Mouse (Mus musculus) liver, embryonic 16.5 days (tissue): ENCODE results near the gene Ugcg. TPM values are rescaled to one million over a fixed set of nuclear protein-coding genes. Genes with fewer than 3 reads are reported as not detected.

Source experiments
- ATAC-seq: fragments of 200-750 bp; cut with Nextera tagmentation; 2 replicates; pipeline ENCODE4 v1.8.0; 2017; ENCODE audit warnings: low read depth, mild to moderate bottlenecking, moderate number of reproducible peaks, moderate library complexity
- H3K27ac ChIP-seq: fragments of 300-500 bp; sonication (generic); 2 replicates; pipeline ENCODE4 v1.5.1; 2014; ENCODE audit warnings: mild to moderate bottlenecking, low read length
- H3K27me3 ChIP-seq: fragments of 300-500 bp; sonication (generic); 2 replicates; pipeline ENCODE4 v1.6.1; 2014; ENCODE audit warnings: low read depth, low read length, mixed read lengths; ENCODE audit not compliant: control insufficient read depth, insufficient read depth
- H3K36me3 ChIP-seq: fragments of 300-500 bp; sonication (generic); 2 replicates; pipeline ENCODE4 v1.6.1; 2014; ENCODE audit warnings: mild to moderate bottlenecking; ENCODE audit not compliant: control insufficient read depth, insufficient read depth
- H3K4me1 ChIP-seq: fragments of 300-500 bp; sonication (generic); 2 replicates; pipeline ENCODE4 v1.6.1; 2014; ENCODE audit warnings: low read depth, low read length, mixed read lengths; ENCODE audit not compliant: control insufficient read depth
- H3K4me2 ChIP-seq: fragments of 300-500 bp; sonication (generic); 2 replicates; pipeline ENCODE4 v1.6.1; 2014; ENCODE audit warnings: low read depth, low read length, mixed read lengths
- H3K4me3 ChIP-seq: fragments of 300-500 bp; sonication (generic); 2 replicates; pipeline ENCODE4 v1.5.1; 2014; ENCODE audit warnings: low read depth, mild to moderate bottlenecking, low read length
- H3K9ac ChIP-seq: fragments of 300-500 bp; sonication (generic); 2 replicates; pipeline ENCODE4 v1.6.1; 2014; ENCODE audit warnings: low read depth, low read length
- H3K9me3 ChIP-seq: fragments of 300-500 bp; sonication (generic); replicated peaks from 2 replicates; pipeline ENCODE4 v1.6.1; 2016; ENCODE audit warnings: low read length; ENCODE audit not compliant: control insufficient read depth
- WGBS: fragments of 180-500 bp; shearing (Covaris S2); extraction: QIAGEN DNeasy Blood & Tissue Kit; methylation state at CpG from one replicate; pipeline ENCODE4 v1.1.7; 2014; ENCODE audit not compliant: insufficient replicate concordance; 5-methylcytosine and 5-hydroxymethylcytosine counted together
- polyA plus RNA-seq: library from polyadenylated mRNA; unstranded; fragments of >200 nt; fragmentation: Nextera tagmentation; extraction: Ambion mirVana; gene quantifications from 2 replicates; pipeline ENCODE4 v1.2.1, GENCODE M21; 2015

Gene Ugcg
- polyA plus RNA-seq, 1 experiment from 2014 or later: 4.6 TPM

- Histone ChIP-seq H3K9ac (no peak overlapping the region), H3K4me3 (no peak overlapping the region), H3K4me1 (no peaks in the 10 kb centered on the region; the same call in 1 of the 2 replicates), H3K9me3 (no peaks in the 10 kb centered on the region), H3K27me3 (no peaks in the 10 kb centered on the region), H3K4me2 (no peak overlapping the region), H3K36me3 (peaks cover 11% of the 10 kb centered on the region), H3K27ac (no peak overlapping the region)
- WGBS: 69% methylated on average over 4 of the region's 4 CpGs
- ATAC-seq: no peak
These were observed 35.8 kb downstream of the Ugcg start for GRCm38 (mm10) chr4:59224889-59225288.

GRCm38 (mm10) chr4:59227047-59227446 is 38.0 kb downstream of the Ugcg start:
- WGBS: 81% methylated on average over 9 of the region's 9 CpGs
- ATAC-seq: no peak

DNA sequence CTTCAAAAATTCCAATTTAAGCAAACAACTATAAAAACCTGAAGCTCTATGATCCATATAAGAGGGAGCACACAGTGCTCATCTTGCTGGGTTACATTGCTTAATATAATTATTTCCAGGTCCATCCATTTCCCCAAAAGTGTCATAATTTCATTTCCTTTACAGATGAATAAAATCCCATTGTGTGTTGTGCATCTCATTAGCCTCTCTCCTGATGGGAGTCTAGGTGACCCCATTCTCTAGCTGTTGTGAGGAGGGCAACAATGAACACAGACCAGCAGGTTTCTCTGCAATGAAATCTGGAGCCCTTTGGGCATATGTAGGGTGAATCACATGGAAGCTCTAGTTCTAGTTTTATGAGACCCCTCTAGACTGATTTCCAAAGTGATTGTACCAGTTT is 39.9 kb downstream of the Ugcg start:
- Histone ChIP-seq H3K36me3 (no peaks in the 10 kb centered on the region), H3K4me1 (peaks cover 4% of the 10 kb centered on the region), H3K9me3 (no peaks in the 10 kb centered on the region), H3K4me2 (no peak overlapping the region), H3K27me3 (no peaks in the 10 kb centered on the region), H3K4me3 (no peak overlapping the region), H3K27ac (no peak overlapping the region), H3K9ac (no peak overlapping the region)
- ATAC-seq: no peak

More at GRCm38 (mm10) chr4:59227047-59227446, 38.0 kb downstream of the Ugcg start:
- peaks cover 4% of the 10 kb centered on the region for H3K36me3 ChIP-seq
- H3K9ac ChIP-seq: no peak overlapping the region
- no peaks in the 10 kb centered on the region for H3K27me3 ChIP-seq
- no peaks in the 10 kb centered on the region for H3K9me3 ChIP-seq
- H3K4me2 ChIP-seq: no peak overlapping the region
- no peak overlapping the region for H3K4me3 ChIP-seq
- H3K4me1 ChIP-seq: no peaks in the 10 kb centered on the region; the same call in 1 of the 2 replicates
- H3K27ac ChIP-seq: no peak overlapping the region

GRCm38 (mm10) chr4:59231266-59232055 is 42.4 kb downstream of the Ugcg start:
- Histone ChIP-seq H3K9me3 (no peaks in the 10 kb centered on the region), H3K4me3 (no peak overlapping the region), H3K4me1 (peaks cover 16% of the 10 kb centered on the region), H3K36me3 (no peaks in the 10 kb centered on the region), H3K27ac (no peak overlapping the region), H3K27me3 (no peaks in the 10 kb centered on the region), H3K4me2 (no peak overlapping the region), H3K9ac (no peak overlapping the region)
- no peak for ATAC-seq
- WGBS: 64% methylated on average over 6 of the region's 6 CpGs

DNA sequence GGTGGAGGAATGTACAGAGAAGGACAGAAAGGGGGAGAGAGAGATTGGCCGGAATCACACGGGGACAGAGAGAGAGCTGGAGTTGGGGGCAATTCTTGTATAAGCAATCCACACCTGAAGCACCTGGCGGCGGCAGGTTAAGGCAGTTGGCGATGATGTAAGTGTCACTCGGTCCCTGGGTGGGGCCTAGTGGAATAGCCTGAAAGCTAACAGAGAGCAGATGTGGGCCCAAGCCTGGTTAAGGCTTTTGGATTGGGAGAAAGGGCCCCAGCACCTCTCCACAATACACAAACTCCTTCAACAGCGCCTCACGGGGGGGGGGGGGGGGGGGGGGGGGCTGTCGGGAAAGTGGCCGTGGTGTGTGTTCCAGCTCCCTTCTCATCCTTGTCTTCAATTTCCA is 45.0 kb downstream of the Ugcg start:
- Histone ChIP-seq H3K27me3 (no peaks in the 10 kb centered on the region), H3K9me3 (no peaks in the 10 kb centered on the region), H3K9ac (peak overlapping the region; percentile 8; the same call in 1 of the 2 replicates), H3K36me3 (no peaks in the 10 kb centered on the region), H3K4me1 (peaks cover 19% of the 10 kb centered on the region), H3K4me3 (no peak overlapping the region; the same call in 1 of the 2 replicates), H3K27ac (peak overlapping the region; percentile 72), H3K4me2 (peak overlapping the region; percentile 46)
- peak; percentile 65; the same call in 1 of the 2 replicates for ATAC-seq
- 48% methylated on average over 8 of the region's 10 CpGs for WGBS

DNA sequence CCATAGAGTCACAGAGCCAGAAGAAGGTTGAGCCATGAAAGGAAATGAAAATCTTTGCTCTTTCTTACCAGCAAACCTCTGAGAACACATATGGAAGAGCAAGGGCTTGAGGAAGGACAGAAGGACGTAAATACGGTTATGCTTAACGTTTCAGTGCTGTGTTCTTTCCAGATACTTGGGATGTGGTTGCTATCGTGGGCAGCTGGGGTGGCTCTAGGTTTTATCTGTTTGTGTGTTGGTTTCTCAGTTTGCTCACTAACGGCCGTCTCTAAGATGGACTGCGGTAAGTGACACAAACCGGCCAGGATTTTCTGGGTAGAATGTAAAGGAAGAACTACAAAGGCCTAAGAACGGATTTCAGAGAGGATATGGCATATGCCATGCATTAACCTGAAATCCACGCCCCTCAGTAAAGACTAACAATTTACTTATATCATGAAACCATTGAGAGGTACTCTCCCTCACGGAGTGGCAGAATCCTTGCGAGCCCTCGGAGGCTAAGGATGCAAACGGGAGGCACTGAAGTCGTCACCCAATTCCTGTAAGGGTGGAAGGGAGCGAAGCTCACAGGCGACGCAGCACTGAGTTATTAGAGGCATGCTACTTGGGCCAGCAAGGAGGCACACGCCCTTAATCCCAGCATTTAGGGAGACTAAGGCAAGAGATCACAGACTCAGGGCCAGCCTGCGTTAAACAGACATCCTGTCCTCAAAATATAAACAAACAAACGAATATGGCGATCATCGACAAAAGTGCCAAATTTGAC is 45.6 kb downstream of the Ugcg start:
- peak overlapping the region; percentile 19; the same call in 1 of the 2 replicates for H3K9ac ChIP-seq
- peak; percentile 74 for ATAC-seq
- no peaks in the 10 kb centered on the region for H3K36me3 ChIP-seq
- H3K4me2 ChIP-seq: peak overlapping the region; percentile 46
- H3K4me3 ChIP-seq: peak overlapping the region; percentile 14; the same call in 1 of the 2 replicates
- no peaks in the 10 kb centered on the region for H3K27me3 ChIP-seq
- WGBS: 45% methylated on average over 23 of the region's 23 CpGs
- peak overlapping the region; percentile 72 for H3K27ac ChIP-seq
- no peaks in the 10 kb centered on the region for H3K9me3 ChIP-seq
- H3K4me1 ChIP-seq: peaks cover 24% of the 10 kb centered on the region

GRCm38 (mm10) chr4:59236362-59236761 is 47.3 kb downstream of the Ugcg start:
- Histone ChIP-seq H3K27ac (no peak overlapping the region), H3K4me2 (no peak overlapping the region), H3K9ac (no peak overlapping the region), H3K4me1 (peaks cover 31% of the 10 kb centered on the region), H3K36me3 (no peaks in the 10 kb centered on the region), H3K9me3 (no peaks in the 10 kb centered on the region), H3K4me3 (no peak overlapping the region), H3K27me3 (no peaks in the 10 kb centered on the region)
- WGBS: 68% methylated on average over 3 of the region's 3 CpGs
- no peak for ATAC-seq

DNA sequence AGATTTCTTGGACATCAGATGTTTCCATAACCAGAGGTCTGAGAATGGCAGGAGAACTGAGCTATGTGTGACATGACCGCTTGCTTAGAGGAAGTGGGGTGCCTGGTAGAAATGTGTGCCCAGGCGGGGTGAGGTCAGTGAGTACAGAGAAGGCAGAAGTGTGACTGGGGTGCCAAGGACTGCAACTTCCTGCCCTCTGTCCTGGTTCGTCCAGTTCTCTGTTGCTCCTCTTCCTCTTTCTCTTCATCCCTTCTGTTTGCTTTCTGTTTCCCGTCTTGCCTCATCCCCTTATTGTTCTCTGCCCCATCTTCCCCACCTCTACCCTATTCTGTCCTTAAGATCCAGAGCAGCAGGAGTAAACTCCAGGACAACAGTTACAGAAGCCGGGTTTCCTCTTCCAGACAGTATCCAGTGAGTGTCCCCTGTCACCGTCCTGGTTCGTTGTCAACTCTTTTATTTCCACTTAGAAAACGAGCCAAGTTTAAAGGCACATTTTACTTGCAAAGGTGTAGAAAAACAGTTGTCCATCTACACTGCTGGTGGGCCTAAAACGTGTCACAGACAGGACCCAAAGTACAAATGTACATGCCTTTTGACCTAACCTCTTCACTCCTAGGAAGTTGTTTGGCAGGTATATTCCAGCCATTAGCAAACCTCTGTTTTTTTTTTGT is 49.7 kb downstream of the Ugcg start:
- H3K27me3 ChIP-seq: no peaks in the 10 kb centered on the region
- peak; percentile 33; the same call in 1 of the 2 replicates for ATAC-seq
- no peak overlapping the region for H3K4me3 ChIP-seq
- 39% methylated on average over 9 of the region's 9 CpGs for WGBS
- no peak overlapping the region for H3K4me2 ChIP-seq
- H3K27ac ChIP-seq: peak overlapping the region; percentile 30; the same call in 1 of the 2 replicates
- H3K36me3 ChIP-seq: no peaks in the 10 kb centered on the region
- no peak overlapping the region for H3K9ac ChIP-seq
- H3K4me1 ChIP-seq: peaks cover 33% of the 10 kb centered on the region
- H3K9me3 ChIP-seq: no peaks in the 10 kb centered on the region
